Mouse (Mus musculus) liver, adult 2 months (tissue): ENCODE data around the gene H2-Q10.
"Not testable (repeated sequence)": the region's sequence is repeated elsewhere in the genome, so short reads cannot be mapped to it uniquely, and the experiment has no call there.

Experiments used
- CTCF ChIP-seq: fragments of 200-500 bp; IDR thresholded peaks from 2 replicates; pipeline ENCODE4 v1.5.1; 2011; ENCODE audit warnings: low read depth, low read length, control low read depth
- POLR2A ChIP-seq: fragments of 200-500 bp; IDR thresholded peaks from 2 replicates; pipeline ENCODE4 v1.6.1; 2011; ENCODE audit warnings: low read length, control low read depth; ENCODE audit not compliant: insufficient read depth; ENCODE audit errors: extremely low read depth

DNA sequence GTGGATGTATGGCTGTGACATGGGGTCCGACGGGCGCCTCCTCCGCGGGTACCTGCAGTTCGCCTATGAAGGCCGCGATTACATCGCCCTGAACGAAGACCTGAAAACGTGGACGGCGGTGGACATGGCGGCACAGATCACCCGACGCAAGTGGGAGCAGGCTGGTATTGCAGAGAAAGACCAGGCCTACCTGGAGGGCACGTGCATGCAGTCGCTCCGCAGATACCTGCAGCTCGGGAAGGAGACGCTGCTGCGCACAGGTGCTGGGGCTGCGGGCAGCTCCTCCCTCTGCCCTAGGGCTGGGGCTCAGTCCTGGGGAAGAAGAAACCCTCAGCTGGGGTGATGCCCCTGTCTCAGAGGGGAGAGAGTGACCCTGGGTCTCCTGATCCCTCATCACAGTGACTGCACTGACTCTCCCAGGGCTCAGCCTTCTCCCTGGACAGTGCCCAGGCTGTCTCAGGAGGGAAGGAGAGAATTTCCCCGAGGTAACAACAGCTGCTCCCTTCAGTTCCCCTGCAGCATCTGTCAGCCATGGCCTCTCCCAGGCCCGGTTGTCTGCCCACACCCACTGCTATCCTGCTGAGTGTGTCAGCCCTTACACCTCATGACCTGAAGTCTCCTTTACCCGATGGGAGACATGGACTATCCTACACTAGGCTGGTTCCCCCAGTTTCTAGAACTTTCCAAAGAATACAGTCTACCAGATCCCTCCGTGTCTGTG lies 29.8 kb upstream of the H2-Q10 start:
- TF ChIP-seq CTCF, POLR2A: not testable (repeated sequence)
